Mouse (Mus musculus): ENCODE measurements around the gene Sgk1.
A peak's percentile ranks its signal among the peaks of the same experiment; 100 is the strongest.

Sgk1 gene

DNA sequence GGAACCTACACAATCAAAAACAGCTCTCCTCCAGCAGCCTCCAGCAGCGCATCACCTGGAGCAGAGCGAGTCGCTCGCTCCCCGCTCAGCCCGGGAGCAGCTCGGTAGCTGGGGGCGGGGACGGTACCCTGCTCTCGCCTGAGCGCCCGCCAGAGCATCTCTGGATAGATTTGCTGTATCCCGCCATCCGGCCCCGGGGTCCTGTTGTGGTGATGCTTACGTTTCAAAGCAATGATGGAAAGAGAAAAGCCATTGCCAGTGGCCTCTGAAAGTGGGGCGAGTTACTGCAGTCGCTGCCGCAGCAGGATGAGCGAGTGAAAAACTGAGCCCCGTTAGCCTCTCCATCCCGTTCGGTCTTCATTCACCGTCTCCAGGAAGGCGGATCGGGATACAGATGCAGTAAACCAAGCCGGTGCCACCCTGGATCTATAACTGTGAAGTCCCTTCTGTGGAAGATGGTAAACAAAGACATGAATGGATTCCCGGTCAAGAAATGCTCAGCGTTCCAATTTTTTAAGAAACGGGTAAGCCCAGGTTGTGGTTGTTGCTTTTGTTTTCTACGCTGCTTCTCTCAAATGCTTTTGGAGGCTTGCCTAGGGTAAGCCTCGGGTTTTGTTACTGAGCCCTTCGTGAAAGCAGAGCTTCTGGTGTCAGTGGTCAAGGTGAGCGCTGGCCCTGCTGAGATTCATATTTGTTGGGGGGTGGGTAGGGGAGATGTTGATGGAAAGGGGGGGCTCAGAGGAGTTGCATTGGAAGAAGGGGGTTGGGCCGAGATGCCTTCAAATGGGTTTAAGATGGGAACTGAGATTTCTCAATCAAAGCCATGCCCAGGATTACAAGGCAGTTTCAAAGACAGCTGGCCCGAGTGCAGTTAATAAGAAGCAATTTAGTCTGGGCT lies at the start of gene Sgk1:
Gene Sgk1 (plus strand): TSS at position 1 of the 898 bp plus-strand sequence.
- DNase-seq (ENCODE audit: low read depth, low spot score), result peak; percentile 48

DNA sequence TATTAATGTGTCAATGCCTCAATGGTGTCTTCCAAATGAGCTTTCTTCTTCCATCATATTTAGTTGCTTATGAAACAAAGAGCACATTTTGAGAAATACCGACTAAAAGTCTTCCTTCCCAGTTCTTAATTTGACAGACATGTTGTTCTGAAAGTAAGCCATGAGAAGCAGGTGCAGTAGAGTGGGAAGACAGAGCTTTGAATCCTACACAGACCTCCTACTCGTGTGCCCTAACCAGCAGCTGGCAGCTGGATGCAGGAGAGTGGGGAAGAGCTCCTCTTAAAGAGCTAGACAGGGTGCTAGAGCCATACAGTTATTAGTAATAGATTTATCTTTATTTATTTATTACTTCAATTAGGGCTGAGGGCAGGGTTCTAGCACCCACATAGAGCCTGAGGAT lies 49.7 kb upstream of the Sgk1 start:
- peak; percentile 59 for DNase-seq (ENCODE audit: low read depth, low spot score)

DNA sequence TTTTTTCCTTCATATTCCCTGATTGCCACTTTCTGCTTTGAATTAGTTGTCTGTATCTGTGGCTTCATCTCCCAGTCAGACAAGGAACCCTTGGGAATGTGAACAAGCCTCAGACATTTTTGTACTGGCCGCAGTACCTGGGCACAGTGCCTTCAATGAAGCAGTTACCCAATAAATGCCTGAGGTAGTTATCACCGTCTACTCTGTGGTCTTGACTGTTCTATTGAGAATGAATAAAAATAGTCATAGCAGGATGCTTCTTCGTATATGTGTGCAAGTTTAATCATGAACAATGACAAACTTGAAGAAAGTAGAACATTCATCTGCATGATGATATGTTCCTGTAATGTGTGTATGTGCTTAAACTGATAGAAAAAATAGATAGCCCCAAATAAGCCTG lies 48.2 kb upstream of the Sgk1 start:
- no peak for DNase-seq (ENCODE audit: low read depth, low spot score)

DNA sequence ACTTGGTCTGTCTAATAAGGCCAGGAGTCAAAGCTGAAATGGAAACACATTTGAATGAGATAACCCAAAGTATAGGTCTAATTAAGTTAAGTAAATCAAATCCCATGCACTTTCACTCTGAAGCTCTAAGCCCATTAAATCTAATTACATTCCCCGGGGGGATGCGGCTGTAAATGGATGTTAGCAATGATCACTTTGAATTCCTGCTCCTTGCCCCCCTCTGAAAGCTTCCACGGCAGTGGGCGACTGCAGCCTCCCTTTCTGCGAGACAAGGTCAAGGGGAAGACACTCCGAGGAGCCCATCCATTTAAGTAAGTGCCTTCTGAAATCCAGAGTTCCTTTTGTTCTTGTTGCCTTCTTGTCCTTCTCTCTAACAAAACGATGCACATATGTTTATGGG lies 46.9 kb upstream of the Sgk1 start:
- no peak for DNase-seq (ENCODE audit: low read depth, low spot score)

DNA sequence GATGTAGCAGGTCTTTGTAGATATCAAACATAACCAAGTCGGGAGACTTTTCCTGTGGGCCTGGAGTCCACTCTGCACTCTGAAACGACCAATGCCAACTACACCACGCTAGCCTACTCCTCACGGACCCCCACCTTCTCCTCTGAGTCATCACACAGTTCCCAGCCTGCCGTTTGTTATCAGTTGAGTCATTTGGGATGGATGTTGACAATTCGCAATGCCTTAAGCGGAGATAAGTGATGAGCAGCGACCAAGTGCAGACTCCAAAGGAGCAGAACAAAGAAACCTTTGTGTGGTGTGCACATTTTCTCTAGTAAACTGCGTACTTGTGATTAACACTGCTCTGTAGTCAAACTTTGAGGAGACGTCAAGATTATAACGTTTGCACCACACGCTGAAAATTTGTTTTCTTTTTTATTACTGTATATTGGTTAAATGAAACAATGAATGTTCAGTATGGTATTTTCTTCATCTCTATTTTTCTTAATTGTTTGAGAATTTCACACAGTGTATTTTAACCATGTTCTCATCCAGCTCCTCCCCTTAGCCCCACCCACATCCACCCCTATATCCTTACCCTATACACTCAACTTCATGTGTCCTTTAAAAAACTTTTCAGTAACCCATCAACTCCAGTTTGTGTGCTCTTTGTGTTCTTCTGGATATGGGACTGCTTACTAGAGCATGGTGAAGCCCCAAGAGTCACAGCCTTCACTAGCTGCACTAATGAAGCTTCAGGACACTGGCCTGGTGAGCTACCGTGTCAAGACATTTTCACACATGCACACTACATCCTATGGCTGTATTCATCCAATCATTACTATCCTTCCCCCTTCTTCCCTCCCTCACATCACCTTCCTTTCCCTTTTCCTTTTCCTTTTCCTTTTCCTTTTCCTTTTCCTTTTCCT lies 42.5 kb upstream of the Sgk1 start:
- DNase-seq (ENCODE audit: low read depth, low spot score), result no peak

- DNase-seq (ENCODE audit: low read depth, low spot score), result no peak
These were observed 38.7 kb upstream of the Sgk1 start for GRCm38 (mm10) chr10:21843326-21843725.

- no peak for DNase-seq (ENCODE audit: low read depth, low spot score)
These were observed 38.1 kb upstream of the Sgk1 start for GRCm38 (mm10) chr10:21843861-21844260.

DNA sequence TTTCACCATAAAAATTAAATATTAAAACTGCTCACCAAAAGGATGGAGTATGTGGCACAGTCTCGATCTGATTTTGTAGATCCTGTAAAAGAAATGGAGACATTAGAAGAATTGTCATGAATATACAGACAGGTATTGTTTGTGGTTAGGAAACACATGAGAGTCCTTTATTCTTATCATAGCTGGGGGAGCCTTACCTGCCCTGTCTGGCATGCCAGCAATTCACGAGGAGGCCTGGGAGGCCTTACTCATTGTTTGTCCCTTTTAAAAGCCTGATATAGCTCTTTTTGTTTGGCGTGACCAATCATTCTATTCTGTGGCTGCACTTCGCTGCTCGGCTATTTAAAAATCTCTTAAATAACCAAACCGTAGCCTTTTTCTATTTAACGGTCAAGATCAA lies 37.6 kb upstream of the Sgk1 start:
- no peak for DNase-seq (ENCODE audit: low read depth, low spot score)

DNA sequence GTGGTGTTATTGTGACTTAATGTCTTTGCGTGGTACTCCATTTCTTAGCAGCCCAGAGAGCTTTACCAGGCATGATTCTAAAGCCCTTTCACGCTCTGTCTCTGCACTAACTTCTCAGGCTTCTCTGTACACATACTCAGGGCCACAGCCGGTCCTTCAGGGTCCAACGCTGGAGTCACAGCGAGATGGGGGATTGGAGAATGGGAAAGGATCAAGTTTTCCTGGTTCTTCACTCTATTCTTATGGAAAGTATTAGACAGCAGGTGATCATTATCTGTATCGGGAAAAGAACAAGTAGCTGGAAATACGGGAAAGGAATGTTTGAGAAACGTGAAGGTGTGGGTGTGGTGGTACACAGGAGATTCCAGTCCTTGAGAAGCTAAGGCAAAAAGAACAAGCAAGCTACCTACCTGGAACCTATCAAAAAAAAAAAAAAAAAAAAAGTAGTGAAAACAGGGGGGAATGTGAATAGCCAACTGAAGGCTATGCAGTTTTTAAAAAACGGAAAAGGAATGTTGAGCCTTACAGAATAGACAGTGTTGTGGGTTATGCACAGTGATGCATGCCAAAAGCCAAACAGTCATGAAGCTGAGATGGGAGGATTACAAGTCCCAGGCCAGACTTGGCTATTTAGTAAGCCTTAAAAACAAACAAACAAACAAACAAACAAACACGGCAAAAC lies 36.2 kb upstream of the Sgk1 start:
- no peak for DNase-seq (ENCODE audit: low read depth, low spot score)

GRCm38 (mm10) chr10:21846366-21846765 lies 35.6 kb upstream of the Sgk1 start:
- DNase-seq (ENCODE audit: low read depth, low spot score), result no peak

- DNase-seq (ENCODE audit: low read depth, low spot score), result no peak
These were observed 34.8 kb upstream of the Sgk1 start for GRCm38 (mm10) chr10:21847026-21847820.

DNA sequence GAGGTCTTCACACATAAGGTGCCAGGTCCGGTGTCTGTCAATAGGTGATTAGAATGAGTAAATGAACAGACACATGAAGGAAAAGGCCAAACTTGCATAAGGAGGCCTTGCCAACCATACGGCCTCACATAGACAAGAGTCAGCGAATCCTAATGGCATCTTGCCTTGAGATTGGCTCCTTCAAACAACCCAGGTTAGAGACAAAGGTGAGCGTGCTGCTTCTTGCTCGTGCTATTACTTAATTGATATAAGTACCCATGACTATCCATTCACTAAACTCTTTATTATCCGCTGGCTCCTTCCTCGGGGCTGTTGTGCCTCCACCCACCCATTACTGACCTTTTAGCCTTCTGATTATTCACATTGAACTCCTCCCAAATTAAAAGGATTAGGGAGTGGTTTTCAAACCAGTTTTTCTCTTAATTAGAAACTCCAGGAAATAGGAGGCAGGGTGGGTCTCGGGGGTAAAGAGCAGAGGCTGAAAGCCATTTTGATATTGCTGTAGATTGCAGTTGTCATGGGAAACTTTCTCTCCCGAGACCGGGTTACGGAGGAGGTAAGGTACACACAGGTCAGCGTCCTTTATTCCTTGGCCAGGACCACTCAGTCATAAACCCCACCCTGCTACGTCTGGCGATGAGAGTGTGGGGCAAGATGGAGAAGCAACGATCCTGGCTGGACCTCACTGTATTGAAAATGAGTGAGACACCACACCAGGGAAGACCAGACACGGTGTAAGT lies 33.9 kb upstream of the Sgk1 start:
- DNase-seq (ENCODE audit: low read depth, low spot score), result no peak

DNA sequence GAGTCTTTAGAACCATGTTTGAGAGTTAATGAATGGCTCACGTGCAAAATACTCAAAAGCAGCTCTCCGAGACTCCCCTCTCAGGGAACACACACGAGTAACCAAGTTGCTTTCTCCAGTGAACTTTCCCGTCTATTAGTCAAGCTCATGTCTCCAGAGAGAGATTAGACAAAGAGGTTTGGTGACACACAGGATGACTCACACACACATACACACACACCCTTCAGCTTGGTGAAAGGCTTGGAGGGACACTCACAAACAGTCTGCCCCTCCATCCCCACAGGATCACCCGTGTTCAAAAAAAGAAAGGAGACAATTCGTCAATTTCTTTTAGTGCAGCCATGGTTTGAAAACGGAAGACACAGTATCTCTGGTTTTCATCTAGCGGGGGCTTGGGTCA lies 32.7 kb upstream of the Sgk1 start:
- no peak for DNase-seq (ENCODE audit: low read depth, low spot score)

DNA sequence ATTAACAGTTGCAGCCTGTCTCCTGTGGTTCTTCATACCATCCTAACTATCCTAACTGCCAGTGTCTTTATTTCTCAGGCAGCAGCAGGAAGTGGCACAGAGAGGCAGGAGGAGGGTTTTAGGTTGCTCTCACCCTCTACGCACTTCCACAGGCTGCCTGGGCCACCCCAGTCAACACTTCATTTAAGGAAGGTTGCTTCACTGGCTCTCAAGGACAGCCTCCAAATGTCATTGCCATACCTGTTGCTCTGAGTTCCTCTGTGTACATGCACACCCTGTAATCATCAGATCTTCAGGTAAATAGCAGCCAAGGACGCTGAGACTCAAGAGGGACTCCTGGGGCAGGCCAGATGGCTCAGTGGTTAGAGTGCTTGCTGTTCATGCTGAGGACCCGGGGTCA lies 31.7 kb upstream of the Sgk1 start:
- DNase-seq (ENCODE audit: low read depth, low spot score), result no peak

GRCm38 (mm10) chr10:21853122-21853521 lies 28.9 kb upstream of the Sgk1 start:
- DNase-seq (ENCODE audit: low read depth, low spot score), result no peak

- peak; percentile 48 for DNase-seq (ENCODE audit: low read depth, low spot score)
These were observed 28.2 kb upstream of the Sgk1 start for GRCm38 (mm10) chr10:21853566-21854328.

- no peak for DNase-seq (ENCODE audit: low read depth, low spot score)
These were observed 26.6 kb upstream of the Sgk1 start for GRCm38 (mm10) chr10:21855338-21855737.

GRCm38 (mm10) chr10:21857676-21858075 lies 24.3 kb upstream of the Sgk1 start:
- DNase-seq (ENCODE audit: low read depth, low spot score), result no peak

DNA sequence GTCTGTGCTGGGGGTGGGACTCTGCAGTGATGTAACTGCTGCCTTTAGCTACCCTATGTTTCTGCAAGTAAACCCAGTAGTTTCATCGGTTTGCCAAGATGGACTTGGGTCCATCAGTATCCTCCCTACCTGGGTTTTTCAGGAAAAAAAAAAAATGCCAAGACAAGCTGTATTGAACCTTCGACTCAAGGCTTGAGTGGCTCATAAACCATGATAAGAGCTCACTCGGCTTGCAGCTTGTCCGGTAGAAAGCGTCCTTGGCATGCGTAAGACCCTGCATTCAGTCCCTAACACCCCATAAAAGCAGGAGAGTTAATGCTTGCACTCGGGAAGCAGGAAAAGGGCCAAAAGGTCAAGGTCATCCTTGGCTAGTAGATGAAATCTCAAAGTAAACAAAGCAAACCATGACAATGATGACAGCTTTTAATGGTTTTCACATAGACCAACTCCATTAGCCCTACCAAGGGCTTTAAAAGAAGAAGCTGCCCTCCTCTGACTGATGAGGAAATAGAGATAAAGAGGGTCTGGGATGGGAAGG lies 23.5 kb upstream of the Sgk1 start:
- no peak for DNase-seq (ENCODE audit: low read depth, low spot score)
